Mouse (Mus musculus): ENCODE data around the gene Zfp865. TPM values are rescaled to one million over a fixed set of nuclear protein-coding genes. Genes with fewer than 3 reads are reported as not detected.
"Not testable (repeated sequence)": the region's sequence is repeated elsewhere in the genome, so short reads cannot be mapped to it uniquely, and the experiment has no call there.

Gene Zfp865
- polyA plus RNA-seq, 1 experiment, result 16.5 TPM

DNA sequence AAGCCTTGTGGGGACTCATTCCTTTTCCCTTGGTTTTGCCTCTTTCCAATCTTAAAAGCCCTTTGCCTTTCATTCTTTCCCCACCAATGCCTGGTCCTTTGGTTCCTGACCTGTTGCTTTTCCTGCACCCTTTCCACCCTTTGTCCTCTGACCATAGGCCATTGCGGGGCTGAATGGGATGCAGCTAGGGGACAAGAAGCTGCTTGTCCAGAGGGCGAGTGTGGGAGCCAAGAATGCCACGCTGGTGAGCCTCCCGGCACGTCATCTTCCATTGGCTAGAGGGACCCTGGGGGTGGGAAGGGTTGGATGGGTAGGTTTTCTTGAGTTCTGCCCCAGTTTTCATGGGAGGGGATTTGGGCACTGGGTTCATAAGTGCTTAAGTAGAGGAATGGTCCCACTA is 54.8 kb downstream of the Zfp865 start:
- Histone ChIP-seq H3K27me3 (ENCODE audit: control insufficient read depth, insufficient read depth, insufficient read length) (no peaks in the 10 kb centered on the region), H3K79me2 (ENCODE audit: control insufficient read depth, insufficient read depth) (peaks cover 72% of the 10 kb centered on the region), H3K36me3 (ENCODE audit: control insufficient read depth, insufficient read depth) (peaks cover 72% of the 10 kb centered on the region), H3K79me3 (ENCODE audit: low read depth) (peaks cover 44% of the 10 kb centered on the region), H3ac (ENCODE audit: control insufficient read depth, insufficient read length, low read depth) (no peak overlapping the region), H3K4me3 (ENCODE audit: insufficient read depth, poor library complexity, severe bottlenecking) (no peak overlapping the region)
- TF ChIP-seq FOSL1 (IDR thresholded peaks at IDR 0.05; ENCODE audit: insufficient read depth, low read length, poor library complexity, severe bottlenecking) (no peak), CTCF (IDR thresholded peaks at IDR 0.05; ENCODE audit: control insufficient read depth, insufficient read depth, insufficient read length) (no peak), USF1 (IDR thresholded peaks at IDR 0.05; ENCODE audit: low read depth) (no peak), CEBPB (IDR thresholded peaks at IDR 0.05; ENCODE audit: low read depth) (no peak), MYOD1 (IDR thresholded peaks at IDR 0.05; ENCODE audit: control insufficient read depth, insufficient read length, low read depth) (no peak), MYOG (IDR thresholded peaks at IDR 0.05; ENCODE audit: control insufficient read depth, extremely low read depth, insufficient read length) (no peak), MAX (IDR thresholded peaks at IDR 0.05) (no peak)

DNA sequence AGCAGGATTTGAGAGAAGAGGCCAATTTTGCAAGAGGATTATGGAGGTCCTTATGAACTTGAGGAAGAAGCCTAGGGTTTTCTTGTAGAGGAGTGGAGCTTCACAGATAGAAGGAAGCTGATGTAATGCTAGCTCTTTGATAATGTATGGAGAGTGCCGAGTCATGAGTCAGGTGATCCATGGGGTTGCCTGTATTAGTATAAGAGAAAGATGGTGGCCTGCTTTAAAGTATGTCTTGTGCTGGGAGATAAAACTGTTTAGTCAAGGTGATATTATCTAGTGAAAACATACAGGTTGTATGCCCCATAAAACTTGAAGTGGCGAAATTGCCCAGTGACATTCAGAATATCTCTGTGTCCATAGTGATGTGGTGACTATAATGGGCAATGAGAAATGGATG is 56.8 kb downstream of the Zfp865 start:
- no peak for TF ChIP-seq USF1 (IDR thresholded peaks at IDR 0.05; ENCODE audit: low read depth)
- no peak for TF ChIP-seq MYOD1 (IDR thresholded peaks at IDR 0.05; ENCODE audit: control insufficient read depth, insufficient read length, low read depth)
- TF ChIP-seq MAX (IDR thresholded peaks at IDR 0.05), result no peak
- no peak for TF ChIP-seq MYOG (IDR thresholded peaks at IDR 0.05; ENCODE audit: control insufficient read depth, extremely low read depth, insufficient read length)
- TF ChIP-seq CEBPB (IDR thresholded peaks at IDR 0.05; ENCODE audit: low read depth), result no peak
- TF ChIP-seq CTCF (IDR thresholded peaks at IDR 0.05; ENCODE audit: control insufficient read depth, insufficient read depth, insufficient read length), result no peak
- Histone ChIP-seq H3K4me3 (ENCODE audit: insufficient read depth, poor library complexity, severe bottlenecking) (no peak overlapping the region), H3K36me3 (ENCODE audit: control insufficient read depth, insufficient read depth) (peaks cover 54% of the 10 kb centered on the region), H3K79me3 (ENCODE audit: low read depth) (peaks cover 38% of the 10 kb centered on the region), H3ac (ENCODE audit: control insufficient read depth, insufficient read length, low read depth) (no peak overlapping the region), H3K79me2 (ENCODE audit: control insufficient read depth, insufficient read depth) (peaks cover 71% of the 10 kb centered on the region), H3K27me3 (ENCODE audit: control insufficient read depth, insufficient read depth, insufficient read length) (no peaks in the 10 kb centered on the region)

DNA sequence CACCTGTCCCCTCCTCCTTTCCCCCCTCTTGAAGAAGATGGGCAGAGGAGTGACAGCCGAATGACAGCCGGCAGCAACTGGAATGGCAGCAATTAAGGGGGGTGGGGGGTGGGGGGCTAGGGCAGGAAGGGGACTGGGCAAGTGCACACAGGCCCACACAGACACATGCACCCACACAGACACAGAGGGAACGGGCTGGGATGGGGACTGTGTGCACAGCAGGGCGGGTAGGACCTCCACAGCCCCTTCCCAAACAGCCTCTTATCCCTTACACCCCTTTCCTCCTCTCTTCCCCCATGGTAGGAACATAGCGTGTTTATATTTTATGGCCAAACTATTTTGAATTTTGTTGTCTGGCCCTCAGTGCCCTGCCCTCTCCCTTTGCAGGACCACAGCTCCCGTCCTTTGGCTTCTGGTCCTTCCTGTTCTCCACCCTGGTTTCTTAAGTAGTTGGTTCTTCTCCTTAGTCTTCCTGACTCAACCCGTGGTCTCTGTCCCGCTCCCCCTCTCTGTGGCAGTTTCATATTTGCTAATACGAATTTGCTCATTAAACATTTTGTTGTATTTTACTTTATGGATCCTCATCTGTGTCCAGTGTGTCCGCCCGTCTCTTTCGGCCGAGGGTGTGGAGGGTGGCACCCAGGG is 59.3 kb downstream of the Zfp865 start:
- peaks cover 42% of the 10 kb centered on the region for H3K79me3 ChIP-seq (ENCODE audit: low read depth)
- H3K79me2 ChIP-seq (ENCODE audit: control insufficient read depth, insufficient read depth), result peaks cover 72% of the 10 kb centered on the region
- not testable (repeated sequence) for H3K4me3 ChIP-seq (ENCODE audit: insufficient read depth, poor library complexity, severe bottlenecking); H3K27me3 ChIP-seq (ENCODE audit: control insufficient read depth, insufficient read depth, insufficient read length); H3ac ChIP-seq (ENCODE audit: control insufficient read depth, insufficient read length, low read depth)
- peaks cover 53% of the 10 kb centered on the region for H3K36me3 ChIP-seq (ENCODE audit: control insufficient read depth, insufficient read depth)

DNA sequence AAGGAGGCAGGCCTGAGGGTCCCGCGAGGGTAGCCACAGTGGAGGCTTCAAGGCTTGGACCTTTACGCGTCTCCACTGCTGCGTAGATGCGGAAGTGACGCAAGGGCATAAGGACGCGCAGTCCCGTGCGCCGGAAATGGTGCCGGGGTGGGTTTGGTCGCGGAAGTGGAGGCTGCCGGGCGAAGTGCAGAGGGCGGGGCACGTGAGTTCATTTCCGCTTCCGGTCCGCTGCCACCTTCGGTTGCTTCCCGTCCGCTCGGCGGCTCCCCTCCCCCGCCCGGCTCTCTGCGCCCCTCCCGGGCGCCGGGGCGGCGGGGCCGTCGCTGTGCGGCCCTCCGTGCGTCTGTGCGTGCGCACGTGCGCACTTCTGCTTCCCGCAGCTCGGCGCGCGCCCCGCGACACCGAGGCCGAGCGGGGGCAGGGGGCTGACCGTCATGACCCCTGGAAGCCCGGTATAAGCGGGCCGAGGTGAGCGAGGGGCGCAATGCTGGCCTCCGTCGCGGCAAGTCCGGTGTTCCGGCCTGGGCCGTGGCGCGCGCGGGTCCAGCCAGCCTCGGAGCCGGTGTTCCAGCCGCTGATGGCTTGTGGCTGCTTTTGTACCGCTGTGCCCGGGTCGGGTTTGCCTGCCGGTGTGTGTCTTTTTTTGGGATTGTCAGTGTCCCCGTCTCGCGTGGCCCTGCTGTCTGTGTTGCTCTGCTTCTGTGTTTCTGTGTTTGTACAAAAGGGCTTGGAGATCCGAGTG is 60.0 kb downstream of the Zfp865 start, which contains the start of gene Epn1:
TSS of gene Epn1 (plus strand) at position 226 of the 742 bp plus-strand sequence.
- TF ChIP-seq CEBPB (IDR thresholded peaks at IDR 0.05; ENCODE audit: low read depth) (peak; percentile 17), MAX (IDR thresholded peaks at IDR 0.05) (no peak)
- peak within 1 kb of the TSS; percentile 87 for H3ac ChIP-seq (ENCODE audit: control insufficient read depth, insufficient read length, low read depth)
- H3K36me3 ChIP-seq (ENCODE audit: control insufficient read depth, insufficient read depth), result peaks cover 56% of the 10 kb centered on the region
- H3K4me3 ChIP-seq (ENCODE audit: insufficient read depth, poor library complexity, severe bottlenecking), result peak within 1 kb of the TSS; percentile 60
- H3K27me3 ChIP-seq (ENCODE audit: control insufficient read depth, insufficient read depth, insufficient read length), result no peaks in the 10 kb centered on the region
- H3K79me3 ChIP-seq (ENCODE audit: low read depth), result peaks cover 48% of the 10 kb centered on the region
- peaks cover 72% of the 10 kb centered on the region for H3K79me2 ChIP-seq (ENCODE audit: control insufficient read depth, insufficient read depth)

DNA sequence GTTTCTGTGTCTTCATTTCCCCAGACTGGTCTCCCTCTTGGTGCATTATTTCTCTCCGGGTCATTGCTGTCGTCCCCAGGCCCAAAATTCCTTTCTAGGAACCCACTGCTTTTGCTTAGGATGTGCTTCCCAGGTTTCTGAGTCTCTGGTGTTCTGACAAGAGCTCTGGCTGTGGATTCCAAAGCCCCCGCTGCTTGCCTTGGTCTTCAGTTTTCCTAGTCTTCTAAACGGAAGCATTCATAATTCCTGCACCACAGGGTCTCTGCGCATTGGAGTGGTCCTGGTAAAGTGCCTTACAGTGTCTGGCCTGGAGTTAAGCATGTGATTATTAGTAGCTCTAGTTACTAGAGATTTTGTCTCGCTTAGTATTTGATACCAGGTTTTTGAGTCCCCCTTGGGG is 60.6 kb downstream of the Zfp865 start:
- Histone ChIP-seq H3K4me3 (ENCODE audit: insufficient read depth, poor library complexity, severe bottlenecking) (peak overlapping the region; percentile 60), H3ac (ENCODE audit: control insufficient read depth, insufficient read length, low read depth) (peak overlapping the region; percentile 87), H3K36me3 (ENCODE audit: control insufficient read depth, insufficient read depth) (peaks cover 58% of the 10 kb centered on the region), H3K79me3 (ENCODE audit: low read depth) (peaks cover 51% of the 10 kb centered on the region), H3K79me2 (ENCODE audit: control insufficient read depth, insufficient read depth) (peaks cover 74% of the 10 kb centered on the region), H3K27me3 (ENCODE audit: control insufficient read depth, insufficient read depth, insufficient read length) (no peaks in the 10 kb centered on the region)
- TF ChIP-seq MAX (IDR thresholded peaks at IDR 0.05) (no peak), CTCF (IDR thresholded peaks at IDR 0.05; ENCODE audit: control insufficient read depth, insufficient read depth, insufficient read length) (no peak), FOSL1 (IDR thresholded peaks at IDR 0.05; ENCODE audit: insufficient read depth, low read length, poor library complexity, severe bottlenecking) (no peak), MYOG (IDR thresholded peaks at IDR 0.05; ENCODE audit: control insufficient read depth, extremely low read depth, insufficient read length) (no peak)

DNA sequence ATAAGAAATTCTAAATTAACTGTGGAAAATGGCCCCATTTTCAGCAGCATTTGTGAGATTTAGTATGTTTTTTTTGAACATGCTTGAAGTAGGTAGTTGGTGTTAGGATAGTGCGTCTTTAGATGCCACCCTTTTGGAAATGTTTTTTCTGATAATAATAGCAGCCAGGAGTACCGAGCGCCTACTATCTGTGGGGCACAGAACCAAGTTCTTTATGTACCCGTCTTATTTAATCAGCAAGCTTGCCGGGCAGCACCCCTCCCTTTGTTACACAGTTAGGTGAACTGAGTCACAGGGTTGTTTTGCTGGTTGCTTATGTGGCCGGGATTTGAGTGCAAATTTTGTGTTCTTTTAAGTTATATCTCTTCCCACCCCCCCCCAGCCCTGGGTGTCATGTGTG is 61.1 kb downstream of the Zfp865 start:
- H3K27me3 ChIP-seq (ENCODE audit: control insufficient read depth, insufficient read depth, insufficient read length), result no peaks in the 10 kb centered on the region
- TF ChIP-seq USF1 (IDR thresholded peaks at IDR 0.05; ENCODE audit: low read depth) (no peak), FOSL1 (IDR thresholded peaks at IDR 0.05; ENCODE audit: insufficient read depth, low read length, poor library complexity, severe bottlenecking) (no peak), MYOG (IDR thresholded peaks at IDR 0.05; ENCODE audit: control insufficient read depth, extremely low read depth, insufficient read length) (no peak), CTCF (IDR thresholded peaks at IDR 0.05; ENCODE audit: control insufficient read depth, insufficient read depth, insufficient read length) (no peak)
- H3K36me3 ChIP-seq (ENCODE audit: control insufficient read depth, insufficient read depth), result peaks cover 55% of the 10 kb centered on the region
- no peak overlapping the region for H3ac ChIP-seq (ENCODE audit: control insufficient read depth, insufficient read length, low read depth)
- peaks cover 75% of the 10 kb centered on the region for H3K79me2 ChIP-seq (ENCODE audit: control insufficient read depth, insufficient read depth)
- peak overlapping the region; percentile 60 for H3K4me3 ChIP-seq (ENCODE audit: insufficient read depth, poor library complexity, severe bottlenecking)
- peaks cover 51% of the 10 kb centered on the region for H3K79me3 ChIP-seq (ENCODE audit: low read depth)

All from C2C12 (cell line).